Mouse (Mus musculus): ENCODE results near the gene Zfp771. TPM values are rescaled to one million over a fixed set of nuclear protein-coding genes. Genes with fewer than 3 reads are reported as not detected.

The Zfp771 gene
- 16.4 TPM for total RNA-seq (2023)

DNA sequence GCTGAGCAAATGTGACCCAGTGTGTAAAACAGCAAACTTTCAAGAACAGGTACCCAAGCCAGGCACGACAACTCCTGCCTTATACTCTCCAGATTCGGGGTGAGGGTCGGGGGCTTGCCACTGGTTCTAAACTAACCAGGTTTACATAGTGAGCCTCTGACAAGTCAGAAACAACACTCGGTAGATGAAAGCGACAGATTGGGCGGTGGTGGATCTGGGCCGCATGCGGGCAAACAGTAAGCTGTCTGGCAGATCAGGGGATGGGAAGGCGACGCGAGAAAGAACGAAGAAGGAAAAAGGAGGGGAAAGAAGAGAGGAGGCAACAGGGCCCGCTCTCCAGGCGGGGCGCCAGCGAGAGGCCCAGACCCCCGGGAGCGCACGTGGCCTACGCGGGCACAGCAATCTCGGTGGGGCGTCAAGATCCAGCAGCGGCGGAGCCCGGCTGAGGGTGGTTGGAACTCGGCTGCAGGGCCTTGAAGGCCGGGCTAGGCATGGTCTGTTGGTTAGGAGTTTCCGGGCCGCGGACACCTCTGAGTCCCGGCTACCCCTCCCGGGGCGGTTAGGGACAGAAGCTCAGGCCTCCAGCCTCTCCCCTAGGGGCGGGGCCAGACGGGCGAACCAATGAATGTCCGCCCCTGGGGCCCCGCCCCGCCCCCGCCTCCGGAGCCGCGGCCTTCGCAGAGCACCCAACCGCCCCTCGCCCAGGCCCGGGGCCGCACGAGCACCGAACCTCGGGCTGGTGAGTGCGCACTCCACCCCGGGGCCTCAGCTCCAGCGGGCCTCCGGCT is at the start of gene Zfp771:
TSS of gene Zfp771 (plus strand) at position 405 of the 788 bp plus-strand sequence.

DNA sequence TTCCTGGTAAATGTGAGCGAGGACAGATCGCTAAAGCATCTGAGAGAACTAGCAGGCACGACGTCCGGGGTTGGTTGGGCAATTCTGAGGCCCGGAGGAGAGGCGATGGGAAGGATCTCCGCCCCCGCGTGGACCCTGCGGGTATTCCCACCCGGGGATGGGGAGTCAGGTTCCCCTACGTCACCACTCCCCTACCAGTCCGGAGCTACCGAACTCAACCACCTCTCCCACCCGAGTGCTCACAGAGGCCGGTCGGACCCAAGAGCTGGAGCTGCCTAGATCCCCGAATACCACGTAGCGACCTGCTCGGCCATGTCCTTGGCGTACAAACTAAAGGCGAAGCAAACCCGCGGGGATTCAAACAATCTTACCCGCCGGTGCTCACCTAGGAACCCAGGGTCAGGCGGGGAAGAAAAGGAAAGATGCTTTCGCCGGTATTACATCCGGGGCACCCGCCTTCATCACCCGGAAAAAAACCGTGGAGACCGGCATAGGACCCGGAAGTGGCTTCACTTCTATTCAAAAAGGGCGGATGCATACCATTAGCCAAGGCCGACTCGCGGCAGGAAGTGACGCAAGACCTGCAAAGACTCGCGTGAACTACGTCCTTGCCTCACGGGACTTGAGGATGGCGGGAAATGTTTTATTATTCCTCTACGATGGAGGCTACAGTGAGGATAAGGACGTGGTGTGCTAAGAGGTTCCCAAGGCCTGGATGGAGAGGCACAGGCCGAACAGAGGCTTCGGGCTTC is 48.4 kb upstream of the Zfp771 start, which contains the start of gene Cd2bp2:
TSS of gene Cd2bp2 (minus strand) at position 507 of the 752 bp plus-strand sequence.

GRCm38 (mm10) chr7:127208295-127208552 is 35.9 kb upstream of the Zfp771 start, which contains the start of gene Tbc1d10b:
Gene Tbc1d10b (minus strand): TSS chr7:127208468.

DNA sequence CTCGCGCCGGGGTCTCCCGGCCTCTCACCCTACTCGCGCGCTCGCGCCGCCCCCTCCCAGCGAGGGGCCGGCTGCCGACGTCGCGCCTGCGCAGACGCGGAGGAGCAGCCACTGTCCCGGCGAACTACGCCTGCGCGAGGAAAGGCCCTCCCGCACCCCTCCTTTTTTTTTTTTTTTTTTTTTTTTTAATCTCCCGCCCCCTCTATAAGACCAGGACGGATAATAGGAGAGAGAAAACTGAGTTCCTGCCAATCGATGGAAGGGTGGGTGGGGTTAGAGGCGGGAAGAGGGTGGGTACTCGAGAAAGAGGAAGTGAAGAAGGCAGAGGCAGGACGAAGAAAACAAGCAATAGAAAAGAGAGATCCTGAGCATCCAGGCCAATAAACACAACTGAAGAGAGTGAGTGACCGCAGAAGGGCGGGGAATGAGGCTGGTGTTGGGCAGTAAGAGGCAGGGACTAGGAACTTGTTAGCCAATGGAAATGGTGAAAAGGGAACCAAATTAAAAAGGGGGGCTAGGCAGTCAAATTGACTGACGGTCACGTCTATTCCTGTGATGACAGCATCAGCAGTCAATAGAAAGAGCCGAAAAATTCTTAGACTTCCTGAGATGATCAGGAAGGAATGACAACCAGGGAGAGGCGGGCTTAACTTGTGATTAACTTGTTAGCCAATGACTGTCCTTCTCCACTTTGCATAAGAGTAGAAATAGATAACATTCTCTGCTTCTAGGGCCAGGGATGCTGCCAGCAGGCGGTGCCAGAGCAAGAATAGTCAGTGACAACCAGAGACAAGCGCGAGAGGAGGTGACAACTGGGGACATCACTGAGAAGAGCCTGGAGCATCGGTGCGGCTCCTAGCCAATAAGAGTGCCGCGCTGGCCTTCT is 35.3 kb upstream of the Zfp771 start, which contains the start of gene Mylpf:
TSS of gene Mylpf (plus strand) at position 338 of the 886 bp plus-strand sequence.

GRCm38 (mm10) chr7:127232622-127233367 is 11.3 kb upstream of the Zfp771 start, which contains the start of the genes Zfp553 and Sept1:
Gene Zfp553 (plus strand): TSS chr7:127233061.
Gene Sept1 (minus strand): TSS chr7:127233130.

GRCm38 (mm10) chr7:127260309-127261111 is 16.4 kb downstream of the Zfp771 start, which contains the start of gene Dctpp1:
Gene Dctpp1 (minus strand): TSS chr7:127260709.

DNA sequence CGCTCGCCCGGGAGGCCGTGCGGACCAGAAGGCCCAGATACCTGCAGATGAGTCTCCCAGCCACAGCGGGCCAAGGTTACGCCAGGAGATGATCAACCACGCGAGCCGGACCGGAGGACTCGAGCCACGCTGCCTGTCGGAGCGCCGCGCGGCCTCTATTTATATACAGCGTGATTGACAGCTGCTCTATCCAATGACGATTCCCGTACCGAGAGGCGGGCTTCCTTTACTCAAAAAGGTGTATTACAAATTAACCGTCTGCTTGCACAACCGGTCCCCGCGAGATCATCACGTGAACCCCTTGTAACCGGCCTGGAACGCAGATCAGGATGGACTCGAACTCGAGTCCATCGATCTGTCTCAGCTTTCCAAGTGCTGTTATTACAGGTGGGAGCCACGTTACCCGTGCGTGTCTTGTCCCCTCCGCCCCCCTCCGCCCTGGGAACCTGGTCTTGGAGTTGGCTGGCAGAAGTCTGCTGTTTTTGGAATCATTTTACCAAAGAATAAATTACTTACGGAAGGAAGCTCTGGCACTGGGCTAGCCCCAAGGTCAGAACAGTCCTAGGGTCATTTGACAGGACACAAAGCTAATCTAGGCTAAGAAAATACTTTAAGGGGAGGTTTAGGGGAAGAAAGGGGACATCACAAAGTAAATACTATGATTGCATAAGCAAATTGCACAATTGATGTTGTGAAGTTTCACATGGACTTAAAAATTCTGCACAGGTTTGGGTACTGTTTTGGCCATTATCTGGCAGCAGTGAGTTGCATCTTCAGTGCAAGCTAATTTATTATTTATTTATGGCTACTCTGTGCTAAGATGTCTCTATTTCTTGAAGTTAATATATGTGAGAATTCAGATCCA is 30.1 kb downstream of the Zfp771 start, which contains the start of gene Sephs2:
TSS of gene Sephs2 (minus strand) at position 131 of the 865 bp plus-strand sequence.

DNA sequence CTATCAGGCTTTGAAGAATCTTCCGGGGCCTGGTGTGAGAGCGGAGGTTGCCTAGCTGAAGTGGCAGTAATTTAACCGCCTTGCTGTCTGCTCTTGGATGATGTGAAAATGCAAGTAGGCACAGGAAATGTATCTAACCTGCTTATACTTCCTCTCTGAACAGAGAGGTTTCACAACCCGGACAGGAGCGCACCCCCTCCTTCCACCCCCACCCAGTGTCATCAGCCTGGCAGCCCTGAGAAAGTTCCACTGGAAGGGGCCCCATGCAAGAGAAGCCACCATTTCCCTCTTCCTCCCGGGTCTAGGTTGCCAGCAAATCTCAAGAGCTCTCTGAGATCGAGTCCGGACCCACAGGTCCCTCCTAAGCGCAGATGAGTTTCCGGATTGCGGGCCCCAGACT is 52.0 kb downstream of the Zfp771 start, which contains the start of gene Itgal:
TSS of gene Itgal (plus strand) at position 163 of the 400 bp plus-strand sequence.

Other genes with a start within 250 kb of the Zfp771 start
- gene Mvp, start 229.7 kb upstream of the Zfp771 start, total RNA-seq (2023): 25.5 TPM
- gene Pagr1b, start 227.8 kb upstream of the Zfp771 start, total RNA-seq (2023): 5.4 TPM
- gene Pagr1a, start 226.9 kb upstream of the Zfp771 start, total RNA-seq (2023): 26.5 TPM
- gene Gm42742, start 223.2 kb upstream of the Zfp771 start, total RNA-seq (2023): 32.5 TPM
- gene Prrt2, start 223.1 kb upstream of the Zfp771 start, total RNA-seq (2023): 5.3 TPM
- gene Maz, start 217.2 kb upstream of the Zfp771 start, total RNA-seq (2023): 197 TPM
- gene Kif22, start 201.8 kb upstream of the Zfp771 start, total RNA-seq (2023): 3.0 TPM
- not detected for gene Zg16, start 156.9 kb upstream of the Zfp771 start, total RNA-seq (2023)
- 36.6 TPM for gene AI467606, start 152.9 kb upstream of the Zfp771 start, total RNA-seq (2023)
- 44.2 TPM for gene Qprt, start 122.0 kb upstream of the Zfp771 start, total RNA-seq (2023)
- gene Spn, start 106.5 kb upstream of the Zfp771 start, total RNA-seq (2023): 334 TPM
- 71.0 TPM for gene Cd2bp2, start 48.2 kb upstream of the Zfp771 start, total RNA-seq (2023)
- 42.1 TPM for gene Tbc1d10b, start 35.8 kb upstream of the Zfp771 start, total RNA-seq (2023)
- 19.4 TPM for gene Mylpf, start 35.4 kb upstream of the Zfp771 start, total RNA-seq (2023)
- 9.7 TPM for gene Zfp553, start 11.2 kb upstream of the Zfp771 start, total RNA-seq (2023)
- 620 TPM for gene Sept1, start 11.1 kb upstream of the Zfp771 start, total RNA-seq (2023)
- 8.0 TPM for gene Dctpp1, start 16.4 kb downstream of the Zfp771 start, total RNA-seq (2023)
- 23.0 TPM for gene Sephs2, start 29.8 kb downstream of the Zfp771 start, total RNA-seq (2023)
- 193 TPM for gene Itgal, start 52.0 kb downstream of the Zfp771 start, total RNA-seq (2023)
- 0.21 TPM for gene Zfp768, start 101.3 kb downstream of the Zfp771 start, total RNA-seq (2023)
- gene Zfp747, start 131.8 kb downstream of the Zfp771 start, total RNA-seq (2023): 23.2 TPM
- 4.7 TPM for gene 9130019O22Rik, start 142.9 kb downstream of the Zfp771 start, total RNA-seq (2023)
- 14.9 TPM for gene E430018J23Rik, start 149.4 kb downstream of the Zfp771 start, total RNA-seq (2023)
- 12.5 TPM for gene Zfp764, start 162.5 kb downstream of the Zfp771 start, total RNA-seq (2023)
- 14.6 TPM for gene Zfp688, start 177.8 kb downstream of the Zfp771 start, total RNA-seq (2023)
- gene Zfp689, start 204.9 kb downstream of the Zfp771 start, total RNA-seq (2023): 9.8 TPM
- 129 TPM for gene Prr14, start 215.3 kb downstream of the Zfp771 start, total RNA-seq (2023)
- gene Fbrs, start 234.9 kb downstream of the Zfp771 start, total RNA-seq (2023): 195 TPM

All from CD4-positive naive resting alpha-beta T cell, adult 76 days (primary cell).